Mouse (Mus musculus): ENCODE data around the gene Hhipl2. TPM values are rescaled to one million over a fixed set of nuclear protein-coding genes. Genes with fewer than 3 reads are reported as not detected.

Hhipl2 gene
- total RNA-seq, 2 experiments from 2014 or later: 1.1 TPM; not detected in 1

DNA sequence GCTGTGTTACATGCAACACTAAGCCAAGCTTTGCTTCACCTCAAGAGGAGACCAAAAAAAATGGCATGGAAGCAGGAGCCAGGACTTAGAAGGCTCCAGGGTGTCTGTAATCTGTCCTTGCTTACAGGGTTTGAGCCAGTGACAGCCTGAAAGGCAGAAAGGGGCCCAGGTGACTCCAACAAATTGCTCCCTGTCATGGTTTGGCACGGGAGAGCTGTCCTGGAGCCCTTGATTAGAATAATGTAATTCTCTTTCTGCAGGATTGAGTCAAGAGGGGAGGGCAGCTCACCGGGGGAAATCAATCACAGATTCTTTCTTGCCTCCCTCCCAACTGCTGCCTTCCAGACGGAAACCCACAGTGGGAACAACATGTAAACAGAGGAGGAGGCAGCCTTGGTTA lies 35.1 kb downstream of the Hhipl2 start:
- DNase-seq (ENCODE audit: low spot score in 2 of 2): no peak

Other genes with a start within 250 kb of the Hhipl2 start
- gene Disp1, start 196.7 kb upstream of the Hhipl2 start, total RNA-seq (2021): 1 to 10 TPM; 3.6 to 4.1 TPM
- gene Aida, start 121.6 kb upstream of the Hhipl2 start, total RNA-seq (2021): 10 to 100 TPM; 40.7 to 49.6 TPM
- gene Brox, start 120.9 kb upstream of the Hhipl2 start, total RNA-seq (2021): 10 to 100 TPM; 55.7 to 59.4 TPM
- gene Mia3, start 48.7 kb upstream of the Hhipl2 start, total RNA-seq (2021): 100 to 1,000 TPM; 232 to 244 TPM
- gene Taf1a, start 29.2 kb upstream of the Hhipl2 start, total RNA-seq (2021): 10 to 100 TPM; 14.2 to 15.6 TPM